Mouse (Mus musculus) limb, embryonic 14.5 days (tissue): ENCODE measurements around the gene Lama1. TPM values are rescaled to one million over a fixed set of nuclear protein-coding genes. Genes with fewer than 3 reads are reported as not detected.

Experiments
- ATAC-seq: fragments of 200-750 bp; cut with Nextera tagmentation; 2 replicates; pipeline ENCODE4 v1.8.0; 2017; ENCODE audit warnings: low read depth, moderate number of reproducible peaks, moderate TSS enrichment; ENCODE audit not compliant: low FRiP score
- DNase-seq: peaks from one replicate; pipeline ENCODE4 v3.0.0-alpha.2; 2015; ENCODE audit warnings: low spot score
- H3K27ac ChIP-seq: fragments of 300-500 bp; sonication (generic); replicated peaks from 2 replicates; pipeline ENCODE4 v1.5.1; 2014; ENCODE audit warnings: low read depth, mild to moderate bottlenecking, low read length, moderate library complexity, mixed read lengths
- H3K27me3 ChIP-seq: fragments of 300-500 bp; sonication (generic); 2 replicates; pipeline ENCODE4 v1.6.1; 2014; ENCODE audit warnings: low read length, mixed read lengths; ENCODE audit not compliant: control insufficient read depth, insufficient read depth
- H3K36me3 ChIP-seq: fragments of 300-500 bp; sonication (generic); 2 replicates; pipeline ENCODE4 v1.6.1; 2014; ENCODE audit warnings: mild to moderate bottlenecking, low read length, moderate library complexity, mixed read lengths; ENCODE audit not compliant: control insufficient read depth, insufficient read depth
- H3K4me1 ChIP-seq: fragments of 300-500 bp; sonication (generic); 2 replicates; pipeline ENCODE4 v1.6.1; 2014; ENCODE audit warnings: antibody characterized with exemption, low read length, mixed read lengths; ENCODE audit not compliant: control insufficient read depth, insufficient read depth
- H3K4me2 ChIP-seq: fragments of 300-500 bp; sonication (generic); replicated peaks from 2 replicates; pipeline ENCODE4 v1.6.1; 2014; ENCODE audit warnings: low read depth, mild to moderate bottlenecking, low read length, moderate library complexity; ENCODE audit not compliant: severe bottlenecking
- H3K4me3 ChIP-seq: fragments of 300-500 bp; sonication (generic); replicated peaks from 2 replicates; pipeline ENCODE4 v1.5.1; 2014; ENCODE audit warnings: low read length
- H3K9ac ChIP-seq: fragments of 300-500 bp; sonication (generic); 2 replicates; pipeline ENCODE4 v1.6.1; 2014; ENCODE audit warnings: mild to moderate bottlenecking, low read depth, low read length, moderate library complexity; ENCODE audit not compliant: severe bottlenecking
- H3K9me3 ChIP-seq: fragments of 300-500 bp; sonication (generic); 2 replicates; pipeline ENCODE4 v1.6.1; 2016; ENCODE audit warnings: low read length; ENCODE audit not compliant: control insufficient read depth
- POLR2A ChIP-seq: fragments of 200-500 bp; IDR thresholded peaks from 2 replicates; pipeline ENCODE4 v1.8.0; 2012; ENCODE audit warnings: inconsistent platforms, mild to moderate bottlenecking, moderate library complexity, borderline replicate concordance; ENCODE audit not compliant: insufficient read depth, insufficient read length; ENCODE audit errors: extremely low read depth
- WGBS: fragments of 180-500 bp; shearing (Covaris S2); extraction: QIAGEN DNeasy Blood & Tissue Kit; methylation state at CpG from one replicate; pipeline ENCODE4 v1.1.7; 2014; 5-methylcytosine and 5-hydroxymethylcytosine counted together
- polyA plus RNA-seq, 2 experiments: library from polyadenylated mRNA; depleted of rRNA in 1 of 2; stranded (reverse) in 1 of 2; unstranded in 1 of 2; fragments of >200 nt; fragmentation: Nextera tagmentation in 1 of 2; extraction: Ambion mirVana in 1 of 2; gene quantifications; 2 replicates each; pipeline versions ENCODE4 v1.2.1 to v1.2.3; 2012 to 2014

Gene Lama1
- polyA plus RNA-seq (2012; rRNA removed): 4.0 and 6.9 TPM in 2 replicates
- polyA plus RNA-seq (2014; fragmentation: Nextera tagmentation; extraction: Ambion mirVana): 4.1 and 4.6 TPM in 2 replicates

GRCm38 (mm10) chr17:67696694-67697386 lies at the start of gene Lama1:
Lama1 (plus strand) TSS chr17:67697259.
- DNase-seq: peak; percentile 66
- Histone ChIP-seq H3K36me3 (no peaks in the 10 kb centered on the region), H3K27ac (no peak within 1 kb of the TSS), H3K4me3 (peak within 1 kb of the TSS; percentile 68), H3K9ac (peak within 1 kb of the TSS; percentile 62), H3K4me2 (peak within 1 kb of the TSS; percentile 99), H3K4me1 (peaks cover 9% of the 10 kb centered on the region), H3K27me3 (peaks cover 13% of the 10 kb centered on the region; the same call in 1 of the 2 replicates), H3K9me3 (no peaks in the 10 kb centered on the region)
- WGBS: 2% methylated on average over 31 of the region's 32 CpGs
- no peak for TF ChIP-seq POLR2A
- peak; percentile 91 for ATAC-seq

GRCm38 (mm10) chr17:67651506-67651905 lies 45.6 kb upstream of the Lama1 start:
- TF ChIP-seq POLR2A: no peak
- H3K27me3 ChIP-seq: no peaks in the 10 kb centered on the region
- no peak for ATAC-seq
- no peak overlapping the region for H3K27ac ChIP-seq
- H3K36me3 ChIP-seq: no peaks in the 10 kb centered on the region
- WGBS: 20% methylated on average over 4 of the region's 4 CpGs
- no peaks in the 10 kb centered on the region for H3K9me3 ChIP-seq
- no peak overlapping the region for H3K9ac ChIP-seq
- no peak overlapping the region for H3K4me3 ChIP-seq
- H3K4me1 ChIP-seq: no peaks in the 10 kb centered on the region
- DNase-seq: peak; percentile 64
- H3K4me2 ChIP-seq: no peak overlapping the region

GRCm38 (mm10) chr17:67664299-67664698 lies 32.8 kb upstream of the Lama1 start:
- no peaks in the 10 kb centered on the region for H3K4me1 ChIP-seq
- no peak for TF ChIP-seq POLR2A
- H3K9me3 ChIP-seq: no peaks in the 10 kb centered on the region
- ATAC-seq: no peak
- H3K9ac ChIP-seq: no peak overlapping the region
- no peak overlapping the region for H3K4me3 ChIP-seq
- no peak for DNase-seq
- H3K27me3 ChIP-seq: no peaks in the 10 kb centered on the region
- no peak overlapping the region for H3K4me2 ChIP-seq
- no peak overlapping the region for H3K27ac ChIP-seq
- H3K36me3 ChIP-seq: no peaks in the 10 kb centered on the region
- WGBS: 71% methylated on average over 3 of the region's 3 CpGs

GRCm38 (mm10) chr17:67666981-67667380 lies 30.1 kb upstream of the Lama1 start:
- no peak for TF ChIP-seq POLR2A
- DNase-seq: no peak
- Histone ChIP-seq H3K4me2 (no peak overlapping the region), H3K4me1 (no peaks in the 10 kb centered on the region), H3K9me3 (no peaks in the 10 kb centered on the region), H3K4me3 (no peak overlapping the region), H3K27me3 (no peaks in the 10 kb centered on the region), H3K36me3 (no peaks in the 10 kb centered on the region), H3K9ac (no peak overlapping the region), H3K27ac (no peak overlapping the region)
- 63% methylated on average over 5 of the region's 5 CpGs for WGBS
- ATAC-seq: no peak

- no peaks in the 10 kb centered on the region for H3K4me1 ChIP-seq
- no peaks in the 10 kb centered on the region for H3K36me3 ChIP-seq
- WGBS: 16% methylated on average over 3 of the region's 3 CpGs
- no peak overlapping the region for H3K9ac ChIP-seq
- no peaks in the 10 kb centered on the region for H3K27me3 ChIP-seq
- 0 out of 2 replicates have a peak, but pooled peaks have one; percentile 47 for ATAC-seq
- DNase-seq: peak; percentile 77
- H3K4me2 ChIP-seq: no peak overlapping the region
- TF ChIP-seq POLR2A: no peak
- no peak overlapping the region for H3K27ac ChIP-seq
- no peaks in the 10 kb centered on the region for H3K9me3 ChIP-seq
- H3K4me3 ChIP-seq: no peak overlapping the region
Observed at GRCm38 (mm10) chr17:67667981-67668380, 29.1 kb upstream of the Lama1 start.

GRCm38 (mm10) chr17:67678576-67678975 lies 18.5 kb upstream of the Lama1 start:
- Histone ChIP-seq H3K4me3 (no peak overlapping the region), H3K27ac (no peak overlapping the region), H3K4me1 (no peaks in the 10 kb centered on the region), H3K4me2 (no peak overlapping the region), H3K9ac (no peak overlapping the region), H3K36me3 (no peaks in the 10 kb centered on the region), H3K27me3 (no peaks in the 10 kb centered on the region), H3K9me3 (no peaks in the 10 kb centered on the region)
- TF ChIP-seq POLR2A: no peak
- WGBS: 94% methylated on average over 1 of the region's 1 CpGs
- ATAC-seq (no peak), DNase-seq (no peak)
